Mouse (Mus musculus): Measurements from ENCODE around the gene Gprasp2.

DNA sequence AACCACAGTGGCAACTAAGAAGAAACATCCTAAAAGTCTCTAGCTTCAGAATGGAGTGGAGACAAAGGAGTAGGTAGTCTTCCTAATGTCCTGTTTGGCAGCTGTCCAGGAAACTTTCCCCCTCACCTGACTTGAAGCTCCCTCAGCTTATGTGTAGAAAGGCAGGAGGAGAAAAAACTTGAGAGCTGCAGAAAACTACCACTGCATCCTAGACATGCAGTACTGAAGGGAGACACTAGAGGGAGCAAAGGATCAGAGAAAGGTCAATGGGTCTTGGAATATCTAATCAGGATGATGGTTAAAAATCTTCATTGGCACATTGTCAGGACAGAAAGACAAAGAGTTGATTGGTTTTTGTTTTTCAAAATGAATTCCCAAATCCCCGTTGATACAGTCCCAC, 33.1 kb upstream of the Gprasp2 start:
- peak; percentile 79 for TF ChIP-seq CTCF (IDR thresholded peaks at IDR 0.05; ENCODE audit: low read depth)
- no peak for TF ChIP-seq EP300 (IDR thresholded peaks at IDR 0.05; ENCODE audit: low read depth)
